Mouse (Mus musculus) liver, embryonic 14.5 days (tissue): ENCODE measurements around the gene Kng1.
"Not testable (repeated sequence)": the region's sequence is repeated elsewhere in the genome, so short reads cannot be mapped to it uniquely, and the experiment has no call there.

Experiments used
- CTCF ChIP-seq: IDR thresholded peaks from 2 replicates; pipeline ENCODE4 v1.5.1; 2016; ENCODE audit warnings: antibody characterized with exemption, low read depth, control low read depth
- EP300 ChIP-seq: IDR thresholded peaks from 2 replicates; pipeline ENCODE4 v1.6.1; 2016; ENCODE audit warnings: antibody characterized with exemption, low read depth

- TF ChIP-seq CTCF, EP300: not testable (repeated sequence)
Measured at GRCm38 (mm10) chr16:23087159-23087558, 29.5 kb downstream of the Kng1 start.
